Mouse (Mus musculus): ENCODE measurements around the gene Faah. TPM values are rescaled to one million over a fixed set of nuclear protein-coding genes. Genes with fewer than 3 reads are reported as not detected.

Faah gene
- polyA plus RNA-seq, 1 experiment from 2014 or later, result 4.7 TPM

GRCm38 (mm10) chr4:115938276-115939160 is 79.2 kb downstream of the Faah start:
- no peak overlapping the region for H3K9ac ChIP-seq
- H3K4me2 ChIP-seq, result peak overlapping the region; percentile 60
- H3K27me3 ChIP-seq, result peaks cover 99% of the 10 kb centered on the region
- no peaks in the 10 kb centered on the region for H3K9me3 ChIP-seq (replicated peaks)
- peak overlapping the region; percentile 33; the same call in 1 of the 2 replicates for H3K4me3 ChIP-seq
- H3K36me3 ChIP-seq (ENCODE audit: poor library complexity, severe bottlenecking), result no peaks in the 10 kb centered on the region
- no peak overlapping the region for H3K27ac ChIP-seq
- peaks cover 25% of the 10 kb centered on the region for H3K4me1 ChIP-seq
- no peak for ATAC-seq
- WGBS, result 1% methylated on average over 37 of the region's 37 CpGs

- Histone ChIP-seq H3K9ac (no peak overlapping the region), H3K4me3 (no peak overlapping the region)
Measured at GRCm38 (mm10) chr4:115937061-115937976, 80.4 kb downstream of the Faah start.

GRCm38 (mm10) chr4:115936646-115937045 is 81.1 kb downstream of the Faah start:
- WGBS, result under 1% methylated on average over 20 of the region's 20 CpGs
- peaks cover 25% of the 10 kb centered on the region for H3K4me1 ChIP-seq
- no peak overlapping the region for H3K27ac ChIP-seq
- H3K36me3 ChIP-seq (ENCODE audit: poor library complexity, severe bottlenecking), result no peaks in the 10 kb centered on the region
- H3K4me3 ChIP-seq, result peak overlapping the region; percentile 15; the same call in 1 of the 2 replicates
- H3K9me3 ChIP-seq (replicated peaks), result no peaks in the 10 kb centered on the region
- ATAC-seq, result no peak
- peaks cover 99% of the 10 kb centered on the region for H3K27me3 ChIP-seq
- H3K9ac ChIP-seq, result no peak overlapping the region
- no peak overlapping the region for H3K4me2 ChIP-seq

More at GRCm38 (mm10) chr4:115937061-115937976, 80.4 kb downstream of the Faah start:
- H3K4me2 ChIP-seq, result no peak overlapping the region
- H3K9me3 ChIP-seq (replicated peaks), result no peaks in the 10 kb centered on the region
- ATAC-seq, result no peak
- peaks cover 99% of the 10 kb centered on the region for H3K27me3 ChIP-seq
- 3% methylated on average over 19 of the region's 19 CpGs for WGBS
- H3K36me3 ChIP-seq (ENCODE audit: poor library complexity, severe bottlenecking), result no peaks in the 10 kb centered on the region
- H3K27ac ChIP-seq, result no peak overlapping the region
- H3K4me1 ChIP-seq, result peaks cover 25% of the 10 kb centered on the region

- H3K9ac ChIP-seq, result no peak overlapping the region
- no peaks in the 10 kb centered on the region for H3K9me3 ChIP-seq (replicated peaks)
- H3K4me1 ChIP-seq, result peaks cover 25% of the 10 kb centered on the region
- H3K36me3 ChIP-seq (ENCODE audit: poor library complexity, severe bottlenecking), result no peaks in the 10 kb centered on the region
- H3K27ac ChIP-seq, result no peak overlapping the region
- ATAC-seq, result 0 out of 2 replicates have a peak, but pooled peaks have one; percentile 21
- no peak overlapping the region for H3K4me2 ChIP-seq
- WGBS, result 1% methylated on average over 36 of the region's 36 CpGs
- H3K4me3 ChIP-seq, result no peak overlapping the region
- H3K27me3 ChIP-seq, result peaks cover 99% of the 10 kb centered on the region
Measured at GRCm38 (mm10) chr4:115935835-115936581, 81.7 kb downstream of the Faah start.

GRCm38 (mm10) chr4:115931556-115932088 is 86.1 kb downstream of the Faah start:
- Histone ChIP-seq H3K9me3 (replicated peaks) (no peaks in the 10 kb centered on the region), H3K4me1 (peaks cover 12% of the 10 kb centered on the region), H3K4me3 (no peak overlapping the region), H3K36me3 (ENCODE audit: poor library complexity, severe bottlenecking) (no peaks in the 10 kb centered on the region), H3K9ac (no peak overlapping the region), H3K4me2 (no peak overlapping the region), H3K27me3 (peaks cover 97% of the 10 kb centered on the region), H3K27ac (no peak overlapping the region)
- WGBS, result 52% methylated on average over 13 of the region's 13 CpGs
- no peak for ATAC-seq

GRCm38 (mm10) chr4:115927637-115928036 is 90.1 kb downstream of the Faah start:
- Histone ChIP-seq H3K4me1 (no peaks in the 10 kb centered on the region), H3K27ac (no peak overlapping the region), H3K27me3 (peaks cover 76% of the 10 kb centered on the region), H3K4me3 (no peak overlapping the region), H3K9me3 (replicated peaks) (no peaks in the 10 kb centered on the region), H3K36me3 (ENCODE audit: poor library complexity, severe bottlenecking) (no peaks in the 10 kb centered on the region), H3K4me2 (no peak overlapping the region), H3K9ac (no peak overlapping the region)
- no peak for ATAC-seq
- WGBS, result 75% methylated on average over 7 of the region's 7 CpGs

- Histone ChIP-seq H3K27me3 (peaks cover 56% of the 10 kb centered on the region), H3K36me3 (ENCODE audit: poor library complexity, severe bottlenecking) (no peaks in the 10 kb centered on the region), H3K9ac (no peak overlapping the region), H3K4me1 (no peaks in the 10 kb centered on the region), H3K4me2 (no peak overlapping the region), H3K4me3 (no peak overlapping the region), H3K27ac (no peak overlapping the region), H3K9me3 (replicated peaks) (no peaks in the 10 kb centered on the region)
- WGBS, result 80% methylated on average over 16 of the region's 16 CpGs
- no peak for ATAC-seq
Measured at GRCm38 (mm10) chr4:115923262-115923880, 94.4 kb downstream of the Faah start.

GRCm38 (mm10) chr4:115922688-115923087 is 95.0 kb downstream of the Faah start:
- no peak overlapping the region for H3K4me3 ChIP-seq
- no peaks in the 10 kb centered on the region for H3K4me1 ChIP-seq
- no peak for ATAC-seq
- no peak overlapping the region for H3K9ac ChIP-seq
- WGBS, result 89% methylated on average over 5 of the region's 5 CpGs
- no peaks in the 10 kb centered on the region for H3K36me3 ChIP-seq (ENCODE audit: poor library complexity, severe bottlenecking)
- H3K4me2 ChIP-seq, result no peak overlapping the region
- no peak overlapping the region for H3K27ac ChIP-seq
- peaks cover 56% of the 10 kb centered on the region for H3K27me3 ChIP-seq
- no peaks in the 10 kb centered on the region for H3K9me3 ChIP-seq (replicated peaks)

GRCm38 (mm10) chr4:115919911-115920310 is 97.8 kb downstream of the Faah start:
- Histone ChIP-seq H3K9me3 (replicated peaks) (no peaks in the 10 kb centered on the region), H3K4me3 (no peak overlapping the region), H3K4me1 (no peaks in the 10 kb centered on the region), H3K9ac (no peak overlapping the region), H3K4me2 (no peak overlapping the region), H3K27ac (no peak overlapping the region), H3K27me3 (peaks cover 65% of the 10 kb centered on the region), H3K36me3 (ENCODE audit: poor library complexity, severe bottlenecking) (no peaks in the 10 kb centered on the region)
- ATAC-seq, result no peak
- 76% methylated on average over 16 of the region's 16 CpGs for WGBS

Measured in forebrain, embryonic 13.5 days (tissue).